Mouse (Mus musculus) embryonic facial prominence, embryonic 15.5 days (tissue): ENCODE measurements at regions not wholly inside any gene's neighbourhood (a gene's known extent, or its start where the extent isn't known, plus 50 kb on each side); places are given as distances from the start of the nearest gene placed in this dataset.
"Not testable (repeated sequence)": the region's sequence is repeated elsewhere in the genome, so short reads cannot be mapped to it uniquely, and the experiment has no call there.

Source experiments
- ATAC-seq: fragments of 200-750 bp; cut with Nextera tagmentation; 2 replicates; pipeline ENCODE4 v1.8.0; 2017; ENCODE audit warnings: low read depth, moderate TSS enrichment; ENCODE audit not compliant: insufficient number of reproducible peaks, low FRiP score, low TSS enrichment
- H3K27ac ChIP-seq: fragments of 300-500 bp; sonication (generic); replicated peaks from 2 replicates; pipeline ENCODE4 v1.5.1; 2015; ENCODE audit warnings: mild to moderate bottlenecking, inconsistent platforms
- H3K27me3 ChIP-seq: fragments of 300-500 bp; sonication (generic); 2 replicates; pipeline ENCODE4 v1.6.1; 2015; ENCODE audit warnings: inconsistent platforms
- H3K36me3 ChIP-seq: fragments of 300-500 bp; sonication (generic); 2 replicates; pipeline ENCODE4 v1.6.1; 2015; ENCODE audit warnings: mild to moderate bottlenecking, inconsistent platforms
- H3K4me1 ChIP-seq: fragments of 300-500 bp; sonication (generic); 2 replicates; pipeline ENCODE4 v1.6.1; 2015; ENCODE audit warnings: inconsistent platforms
- H3K4me2 ChIP-seq: fragments of 300-500 bp; sonication (generic); replicated peaks from 2 replicates; pipeline ENCODE4 v1.6.1; 2015; ENCODE audit warnings: mild to moderate bottlenecking, inconsistent platforms
- H3K4me3 ChIP-seq: fragments of 300-500 bp; sonication (generic); replicated peaks from 2 replicates; pipeline ENCODE4 v1.5.1; 2015; ENCODE audit warnings: mild to moderate bottlenecking, inconsistent platforms
- H3K9ac ChIP-seq: fragments of 300-500 bp; sonication (generic); 2 replicates; pipeline ENCODE4 v1.6.1; 2015; ENCODE audit warnings: inconsistent platforms
- H3K9me3 ChIP-seq: fragments of 300-500 bp; sonication (generic); replicated peaks from 2 replicates; pipeline ENCODE4 v1.6.1; 2016; ENCODE audit warnings: inconsistent platforms
- WGBS: fragments of 180-500 bp; shearing (Covaris S2); methylation state at CpG from one replicate; pipeline ENCODE4 v1.1.7; 2015; 5-methylcytosine and 5-hydroxymethylcytosine counted together

GRCm38 (mm10) chr14:68784395-68784794 lies 509.7 kb downstream of the Synb start:
- no peaks in the 10 kb centered on the region for H3K9me3 ChIP-seq
- H3K36me3 ChIP-seq: no peaks in the 10 kb centered on the region
- no peak for ATAC-seq
- no peaks in the 10 kb centered on the region for H3K27me3 ChIP-seq
- 90% methylated on average over 3 of the region's 3 CpGs for WGBS
- H3K9ac ChIP-seq: no peak overlapping the region
- no peak overlapping the region for H3K27ac ChIP-seq
- H3K4me3 ChIP-seq: no peak overlapping the region
- H3K4me1 ChIP-seq: no peaks in the 10 kb centered on the region
- no peak overlapping the region for H3K4me2 ChIP-seq

- Histone ChIP-seq H3K9ac (no peak overlapping the region), H3K27me3 (no peaks in the 10 kb centered on the region), H3K4me3 (no peak overlapping the region), H3K9me3 (no peaks in the 10 kb centered on the region), H3K4me2 (no peak overlapping the region), H3K36me3 (no peaks in the 10 kb centered on the region), H3K27ac (no peak overlapping the region), H3K4me1 (no peaks in the 10 kb centered on the region)
- WGBS: 94% methylated on average over 1 of the region's 1 CpGs
- ATAC-seq: no peak
Measured at GRCm38 (mm10) chr14:68783216-68783615, 510.9 kb downstream of the Synb start.

DNA sequence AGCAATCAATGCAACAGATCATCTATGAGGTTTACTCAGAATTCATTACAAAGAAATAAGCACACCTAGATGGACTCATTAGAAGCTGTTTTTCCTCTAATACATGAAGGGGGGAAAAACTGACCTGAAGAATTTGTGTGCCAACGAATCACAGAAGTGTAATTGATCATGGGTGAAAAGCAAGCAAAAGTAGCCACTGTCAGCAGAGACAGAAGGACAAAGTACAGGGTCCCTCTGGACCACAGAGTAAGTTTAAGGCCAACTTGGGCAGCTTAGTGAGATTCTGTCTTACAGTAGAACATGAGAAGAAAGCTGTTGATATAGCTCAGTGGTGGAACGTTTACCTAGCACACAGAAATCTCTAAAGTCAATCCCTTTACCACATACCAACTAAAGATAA lies 523.7 kb downstream of the Synb start:
- Histone ChIP-seq H3K9ac (no peak overlapping the region), H3K36me3 (no peaks in the 10 kb centered on the region), H3K27ac (no peak overlapping the region), H3K4me1 (no peaks in the 10 kb centered on the region), H3K9me3 (no peaks in the 10 kb centered on the region), H3K4me3 (no peak overlapping the region), H3K27me3 (no peaks in the 10 kb centered on the region), H3K4me2 (no peak overlapping the region)
- 79% methylated on average over 2 of the region's 2 CpGs for WGBS
- ATAC-seq: no peak

DNA sequence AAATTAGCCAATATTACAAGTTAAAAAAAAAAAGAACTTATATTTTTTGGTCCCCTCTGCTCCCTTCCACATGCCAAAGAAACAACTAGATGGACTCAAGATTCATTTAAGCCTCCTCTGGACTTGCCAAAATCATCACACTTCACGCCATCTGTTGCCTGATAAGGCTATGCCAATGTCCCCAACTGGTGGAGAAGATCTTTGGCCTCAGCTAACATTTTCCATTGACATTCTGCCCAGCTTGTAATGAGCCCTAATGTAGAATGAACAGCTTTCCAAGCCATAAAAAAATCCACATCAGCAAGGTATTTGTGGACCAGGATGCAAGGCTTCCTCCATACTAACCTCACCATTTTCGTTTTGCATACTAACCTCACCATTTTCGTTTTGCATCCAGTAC lies 531.2 kb downstream of the Synb start:
- Histone ChIP-seq H3K4me3 (no peak overlapping the region), H3K27me3 (no peaks in the 10 kb centered on the region), H3K9me3 (no peaks in the 10 kb centered on the region), H3K9ac (no peak overlapping the region), H3K36me3 (no peaks in the 10 kb centered on the region), H3K4me2 (no peak overlapping the region), H3K27ac (no peak overlapping the region), H3K4me1 (no peaks in the 10 kb centered on the region)
- ATAC-seq: no peak
- WGBS: 74% methylated on average over 3 of the region's 3 CpGs

DNA sequence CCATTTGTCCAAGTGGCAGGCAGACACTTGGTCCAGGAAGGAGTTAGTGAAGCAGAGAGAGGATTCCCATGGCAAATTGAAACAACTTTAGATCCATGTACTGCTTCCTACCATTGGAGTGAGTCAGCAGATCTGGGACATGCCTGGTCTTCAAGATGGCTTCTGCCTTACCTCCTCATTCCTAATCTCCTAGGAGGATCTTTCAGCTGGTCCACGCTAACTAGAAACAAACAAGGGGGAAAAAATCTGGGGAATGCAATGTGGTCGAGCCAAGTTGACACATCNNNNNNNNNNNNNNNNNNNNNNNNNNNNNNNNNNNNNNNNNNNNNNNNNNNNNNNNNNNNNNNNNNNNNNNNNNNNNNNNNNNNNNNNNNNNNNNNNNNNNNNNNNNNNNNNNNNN lies 549.4 kb downstream of the Synb start:
- Histone ChIP-seq H3K4me2 (no peak overlapping the region), H3K9ac (no peak overlapping the region), H3K27me3 (no peaks in the 10 kb centered on the region), H3K4me1 (no peaks in the 10 kb centered on the region), H3K27ac (no peak overlapping the region), H3K4me3 (no peak overlapping the region), H3K9me3 (no peaks in the 10 kb centered on the region), H3K36me3 (no peaks in the 10 kb centered on the region)
- no peak for ATAC-seq
- WGBS: 36% methylated on average over 2 of the region's 2 CpGs

DNA sequence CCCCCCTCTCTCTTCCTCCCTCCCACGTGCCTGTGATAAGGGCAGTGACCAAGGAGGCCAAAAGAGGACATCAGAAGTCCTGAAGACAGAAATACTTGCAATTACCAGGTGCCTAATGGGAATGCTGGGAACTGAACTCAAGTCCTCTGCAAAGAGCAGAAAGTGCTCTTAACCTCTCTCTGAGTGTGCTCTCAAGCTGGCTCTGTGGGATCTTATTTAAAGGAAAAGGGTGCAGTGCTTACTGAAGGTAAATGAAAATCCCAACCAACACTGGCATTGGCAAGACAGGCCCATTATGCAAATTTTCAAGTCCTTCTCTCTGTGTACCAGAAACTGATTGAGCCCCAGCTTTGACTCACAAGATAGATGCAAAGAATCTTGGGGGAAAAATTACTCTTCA lies 555.6 kb downstream of the Synb start:
- H3K27me3 ChIP-seq: no peaks in the 10 kb centered on the region
- H3K9me3 ChIP-seq: no peaks in the 10 kb centered on the region
- no peak overlapping the region for H3K27ac ChIP-seq
- H3K4me1 ChIP-seq: no peaks in the 10 kb centered on the region
- H3K4me3 ChIP-seq: no peak overlapping the region
- no peak overlapping the region for H3K4me2 ChIP-seq
- no peak for ATAC-seq
- no peaks in the 10 kb centered on the region for H3K36me3 ChIP-seq
- no peak overlapping the region for H3K9ac ChIP-seq
- WGBS: no CpG with 5 or more reads among the region's 1 CpGs

- H3K27me3 ChIP-seq, H3K27ac ChIP-seq, H3K9me3 ChIP-seq, H3K4me1 ChIP-seq, H3K4me3 ChIP-seq, H3K9ac ChIP-seq, ATAC-seq, H3K36me3 ChIP-seq, H3K4me2 ChIP-seq: not testable (repeated sequence)
- WGBS: 51% methylated on average over 2 of the region's 2 CpGs
Measured at GRCm38 (mm10) chr14:68735756-68736155, 558.3 kb downstream of the Synb start.

DNA sequence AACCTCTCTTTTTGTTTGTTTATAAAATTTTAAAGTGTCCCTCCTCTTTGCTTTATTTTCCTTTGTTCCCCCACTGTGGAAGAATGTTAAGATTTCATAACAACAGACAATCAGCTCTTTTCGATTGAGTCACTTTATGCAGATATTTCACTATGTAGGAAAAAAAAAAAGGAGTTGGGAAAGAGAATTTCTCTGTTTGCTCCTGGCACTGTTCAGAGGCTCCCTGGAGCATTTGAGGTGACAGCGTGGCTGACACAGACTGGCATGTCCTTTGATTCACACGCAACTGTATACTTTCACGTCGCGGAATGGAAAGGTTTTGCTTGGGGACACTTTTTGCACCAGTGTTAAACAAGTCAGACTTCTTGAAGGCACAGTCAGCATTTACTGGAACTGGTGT lies 572.9 kb downstream of the Synb start:
- WGBS: 26% methylated on average over 6 of the region's 6 CpGs
- no peak overlapping the region for H3K9ac ChIP-seq
- no peaks in the 10 kb centered on the region for H3K4me1 ChIP-seq
- no peak overlapping the region for H3K4me3 ChIP-seq
- H3K27me3 ChIP-seq: no peaks in the 10 kb centered on the region
- no peak overlapping the region for H3K27ac ChIP-seq
- H3K36me3 ChIP-seq: no peaks in the 10 kb centered on the region
- no peak overlapping the region for H3K4me2 ChIP-seq
- no peak for ATAC-seq
- no peaks in the 10 kb centered on the region for H3K9me3 ChIP-seq

DNA sequence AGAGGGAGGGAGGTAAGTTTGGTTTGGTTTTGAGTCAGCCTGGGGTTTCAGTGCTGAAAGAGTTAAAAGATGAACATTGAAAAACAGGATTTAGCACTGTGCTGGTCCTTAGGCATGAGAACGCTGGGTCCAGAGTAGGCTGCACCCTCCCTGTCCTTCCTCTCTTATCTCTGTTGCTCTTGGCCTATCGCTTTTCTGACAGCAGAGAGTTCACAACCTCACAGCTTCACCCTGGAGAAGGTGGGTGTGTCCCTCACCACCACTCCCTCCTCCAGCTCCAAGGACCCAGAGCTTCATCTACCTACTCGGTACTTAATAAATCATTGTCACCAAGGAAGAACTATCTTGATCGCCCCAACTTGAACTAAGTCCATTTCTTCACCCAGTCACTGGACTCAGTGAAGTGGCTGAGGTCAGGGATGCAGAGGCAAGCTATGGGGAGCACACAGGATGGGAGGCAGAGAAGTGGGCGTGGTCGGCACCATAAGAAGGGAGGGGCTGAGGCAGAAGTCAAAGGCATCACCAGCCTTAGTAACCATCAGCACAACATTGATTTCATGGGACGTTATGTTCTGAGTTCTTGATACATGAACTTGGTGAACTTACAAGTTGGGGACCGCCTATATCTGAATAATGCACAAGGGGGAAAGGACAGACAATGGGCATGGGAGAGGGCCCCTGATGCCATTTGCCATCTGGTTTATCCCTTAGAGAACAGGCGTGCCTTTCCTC lies 574.5 kb downstream of the Synb start:
- H3K27me3 ChIP-seq: no peaks in the 10 kb centered on the region
- H3K27ac ChIP-seq: no peak overlapping the region
- no peak overlapping the region for H3K4me2 ChIP-seq
- no peak overlapping the region for H3K4me3 ChIP-seq
- H3K4me1 ChIP-seq: no peaks in the 10 kb centered on the region
- WGBS: 80% methylated on average over 9 of the region's 9 CpGs
- no peak for ATAC-seq
- H3K9ac ChIP-seq: no peak overlapping the region
- H3K36me3 ChIP-seq: no peaks in the 10 kb centered on the region
- no peaks in the 10 kb centered on the region for H3K9me3 ChIP-seq

DNA sequence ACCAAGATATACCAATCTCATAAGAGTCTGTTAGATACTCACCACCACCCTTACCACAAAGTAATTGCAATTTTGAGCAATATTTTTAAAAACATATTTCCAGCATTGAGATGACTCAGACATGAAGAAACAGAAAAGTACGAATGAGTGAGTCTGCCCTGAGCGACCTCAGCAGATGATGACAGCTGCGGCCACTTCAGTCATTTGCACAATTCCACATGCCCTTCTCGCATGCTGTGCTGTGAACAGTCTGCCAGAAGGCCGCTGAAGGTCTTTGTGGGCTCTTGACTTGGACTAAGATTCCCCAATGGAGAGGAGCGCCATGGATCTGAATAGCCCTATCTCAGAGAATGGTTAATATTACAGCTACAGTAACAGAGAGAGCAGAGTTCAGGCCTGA lies 575.3 kb downstream of the Synb start:
- Histone ChIP-seq H3K27ac (no peak overlapping the region), H3K9ac (no peak overlapping the region), H3K27me3 (no peaks in the 10 kb centered on the region), H3K4me2 (no peak overlapping the region), H3K4me3 (no peak overlapping the region), H3K36me3 (no peaks in the 10 kb centered on the region), H3K9me3 (no peaks in the 10 kb centered on the region), H3K4me1 (no peaks in the 10 kb centered on the region)
- WGBS: 91% methylated on average over 6 of the region's 6 CpGs
- ATAC-seq: no peak
